In the genomic region with DNA sequence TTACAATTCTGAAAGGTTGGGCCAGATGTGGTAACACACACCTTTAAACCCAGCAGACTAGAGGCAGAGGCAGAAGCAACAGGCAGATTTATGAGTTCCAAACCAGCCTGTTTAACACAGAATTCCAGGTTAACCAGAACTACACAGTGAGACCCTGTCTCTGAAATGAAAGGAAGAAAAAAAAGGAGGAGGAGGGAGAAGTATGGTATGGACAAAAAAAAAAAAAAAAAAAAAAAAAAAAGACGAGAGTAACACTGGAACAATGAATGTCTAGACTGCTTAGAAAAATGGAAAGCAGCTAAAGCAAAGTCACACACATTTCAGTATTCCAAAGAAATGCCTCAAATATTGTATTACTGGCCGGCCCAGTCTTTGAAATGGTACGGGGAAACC, we compare ENCODE assay signal across 8 mouse cellular contexts. TPM values are rescaled to one million over a fixed set of nuclear protein-coding genes. Genes with fewer than 3 reads are reported as not detected.
DNase-seq lines count a peak whose midpoint lies in the region; ATAC-seq and TF ChIP-seq lines count a peak whose summit lies in the region.

No protein-coding gene starts in this region.

- H3K27ac ChIP-seq in liver, adult 2 months (replicated peaks; ENCODE audit: insufficient read depth, low read depth, low read length): no peak overlapping the region
- no peak overlapping the region for H3K27ac ChIP-seq in embryonic facial prominence, embryonic 12.5 days
- 0 out of 2 replicates have a peak overlapping the region, but pooled peaks have one; percentile 74 for H3K27ac ChIP-seq in intestine, embryonic 16.5 days (ENCODE audit: low read length)
- no peak overlapping the region for H3K27ac ChIP-seq in neural tube, embryonic 13.5 days (replicated peaks)

- no peaks in the 10 kb centered on the region for H3K27me3 ChIP-seq in liver, adult 2 months (ENCODE audit: control insufficient read depth, insufficient read depth, low read length)
- no peaks in the 10 kb centered on the region for H3K27me3 ChIP-seq in embryonic facial prominence, embryonic 12.5 days
- H3K27me3 ChIP-seq in intestine, embryonic 16.5 days (replicated peaks; ENCODE audit: control insufficient read depth, insufficient read depth, low read length): no peaks in the 10 kb centered on the region
- no peaks in the 10 kb centered on the region for H3K27me3 ChIP-seq in neural tube, embryonic 13.5 days

- H3K4me1 ChIP-seq in liver, adult 2 months (ENCODE audit: control insufficient read depth, insufficient read depth, low read length): peaks cover 4% of the 10 kb centered on the region; the same call in 1 of the 2 replicates
- peaks cover 12% of the 10 kb centered on the region for H3K4me1 ChIP-seq in embryonic facial prominence, embryonic 12.5 days
- peaks cover 7% of the 10 kb centered on the region; the same call in 1 of the 2 replicates for H3K4me1 ChIP-seq in intestine, embryonic 16.5 days (ENCODE audit: control insufficient read depth, insufficient read depth, low read length)
- H3K4me1 ChIP-seq in neural tube, embryonic 13.5 days (replicated peaks): peaks cover 21% of the 10 kb centered on the region

- peak overlapping the region; percentile 85 for H3K4me3 ChIP-seq in liver, adult 2 months (ENCODE audit: insufficient read depth, low read depth, low read length)
- H3K4me3 ChIP-seq in embryonic facial prominence, embryonic 12.5 days: peak overlapping the region; percentile 86
- peak overlapping the region; percentile 84 for H3K4me3 ChIP-seq in intestine, embryonic 16.5 days (ENCODE audit: low read length)
- H3K4me3 ChIP-seq in neural tube, embryonic 13.5 days: peak overlapping the region; percentile 79

- H3K36me3 ChIP-seq in liver, adult 2 months (ENCODE audit: control insufficient read depth, insufficient read depth, low read length): peaks cover 2% of the 10 kb centered on the region; the same call in 1 of the 2 replicates
- no peaks in the 10 kb centered on the region for H3K36me3 ChIP-seq in embryonic facial prominence, embryonic 12.5 days
- no peaks in the 10 kb centered on the region for H3K36me3 ChIP-seq in intestine, embryonic 16.5 days (ENCODE audit: control insufficient read depth, insufficient read depth, low read length)
- no peaks in the 10 kb centered on the region for H3K36me3 ChIP-seq in neural tube, embryonic 13.5 days

- WGBS in liver, adult 2 months: 0% methylated on average over 3 of the region's 3 CpGs
- 0% methylated on average over 3 of the region's 3 CpGs for WGBS in embryonic facial prominence, embryonic 12.5 days
- 1% methylated on average over 3 of the region's 3 CpGs for WGBS in intestine, embryonic 16.5 days
- 3% methylated on average over 3 of the region's 3 CpGs for WGBS in neural tube, embryonic 13.5 days

- no peak overlapping the region; the same call in 1 of the 2 replicates for H3K9ac ChIP-seq in liver, adult 2 months (ENCODE audit: low read depth, low read length)
- H3K9ac ChIP-seq in embryonic facial prominence, embryonic 12.5 days: peak overlapping the region; percentile 72
- peak overlapping the region; percentile 84 for H3K9ac ChIP-seq in intestine, embryonic 16.5 days (ENCODE audit: low read depth, low read length)
- H3K9ac ChIP-seq in neural tube, embryonic 13.5 days: peak overlapping the region; percentile 83

- peaks cover 12% of the 10 kb centered on the region; the same call in 1 of the 2 replicates for H3K79me2 ChIP-seq in liver, adult 2 months (ENCODE audit: control insufficient read depth, insufficient read depth, low read length)

- H3K9me3 ChIP-seq in embryonic facial prominence, embryonic 12.5 days: no peaks in the 10 kb centered on the region
- no peaks in the 10 kb centered on the region for H3K9me3 ChIP-seq in intestine, embryonic 16.5 days (ENCODE audit: control insufficient read depth, low read length)
- 0 out of 2 replicates have a peak, but pooled peaks cover 3% of the 10 kb centered on the region for H3K9me3 ChIP-seq in neural tube, embryonic 13.5 days

- peak overlapping the region; percentile 79 for H3K4me2 ChIP-seq in embryonic facial prominence, embryonic 12.5 days (replicated peaks)
- H3K4me2 ChIP-seq in intestine, embryonic 16.5 days (ENCODE audit: low read depth, low read length): peak overlapping the region; percentile 68
- H3K4me2 ChIP-seq in neural tube, embryonic 13.5 days: peak overlapping the region; percentile 94

- ATAC-seq in embryonic facial prominence, embryonic 12.5 days (ENCODE audit: insufficient number of reproducible peaks, insufficient read depth, low FRiP score, low TSS enrichment): no peak
- ATAC-seq in intestine, embryonic 16.5 days: no peak
- ATAC-seq in neural tube, embryonic 13.5 days (ENCODE audit: low read depth): no peak

- DNase-seq in liver, adult 2 months (ENCODE audit: extremely low read depth, low read depth, low spot score): peak; percentile 8
- DNase-seq in liver: no peak
- DNase-seq in ovary, postnatal 10 days (ENCODE audit: low spot score): no peak
- DNase-seq in layer of hippocampus, postnatal 25 days (ENCODE audit: extremely low spot score in 1 of 2, low spot score in 1 of 2): no peak
- DNase-seq in urinary bladder, postnatal 25 days (ENCODE audit: low spot score): no peak

- TF ChIP-seq CTCF in liver, adult 2 months (IDR thresholded peaks at IDR 0.05; ENCODE audit: low read depth, low read length): no peak

- TF ChIP-seq POLR2A in liver, adult 2 months (IDR thresholded peaks at IDR 0.05; ENCODE audit: extremely low read depth, insufficient read depth, low read length): no peak

RNA-seq across cellular contexts. Expression of a gene that starts 0.9 kb away (rescaled TPM):
- 50.7 and 52.6 TPM in 2 replicates for total RNA-seq in liver, adult 2 months (2014; rRNA removed)
- polyA plus RNA-seq in liver, adult 2 months (2012; rRNA removed): 12.2 and 12.7 TPM in 2 replicates
- polyA plus RNA-seq in embryonic facial prominence, embryonic 12.5 days (2016; fragmentation: Nextera tagmentation; extraction: Ambion mirVana): 29.3 and 31.3 TPM in 2 replicates
- polyA plus RNA-seq in intestine, embryonic 16.5 days (2015; fragmentation: Nextera tagmentation; extraction: Ambion mirVana): 16.9 and 17.0 TPM in 2 replicates
- 17.6 and 18.6 TPM in 2 replicates for polyA plus RNA-seq in neural tube, embryonic 13.5 days (2015; fragmentation: Nextera tagmentation; extraction: Ambion mirVana)
- 10 to 100 TPM; 43.7 to 44.0 TPM for total RNA-seq in layer of hippocampus, postnatal 25 days (2021)
